Mouse (Mus musculus) brain, embryonic 14.5 days (tissue): ENCODE data around the gene Vill.
A peak's percentile ranks its signal among the peaks of the same experiment; 100 is the strongest.

Source experiments
- CTCF ChIP-seq: fragments of 200-500 bp; IDR thresholded peaks from 2 replicates; pipeline ENCODE4 v1.5.1; 2012; ENCODE audit warnings: inconsistent platforms, mild to moderate bottlenecking, moderate library complexity, borderline replicate concordance; ENCODE audit not compliant: insufficient read depth, insufficient read length; ENCODE audit errors: extremely low read depth
- POLR2A ChIP-seq: fragments of 200-500 bp; IDR thresholded peaks from 2 replicates; pipeline ENCODE4 v1.6.1; 2012; ENCODE audit warnings: mild to moderate bottlenecking, inconsistent platforms, borderline replicate concordance; ENCODE audit not compliant: poor library complexity, insufficient read depth, insufficient read length, severe bottlenecking; ENCODE audit errors: extremely low read depth

- TF ChIP-seq POLR2A (no peak), CTCF (peak; percentile 93)
Observed at GRCm38 (mm10) chr9:119067601-119068000, 15.0 kb downstream of the Vill start.
